Mouse (Mus musculus) heart, postnatal 0 days (tissue): Measurements from ENCODE around the gene Amdhd1. TPM values are rescaled to one million over a fixed set of nuclear protein-coding genes. Genes with fewer than 3 reads are reported as not detected.

Source experiments
- ATAC-seq: fragments of 200-750 bp; cut with Nextera tagmentation; 2 replicates; pipeline ENCODE4 v1.8.0; 2017; ENCODE audit warnings: low read depth, moderate number of reproducible peaks, moderate library complexity; ENCODE audit not compliant: insufficient read depth
- DNase-seq: peaks from one replicate; pipeline ENCODE4 v3.0.0-alpha.2; 2016; ENCODE audit warnings: low spot score
- H3K27ac ChIP-seq: fragments of 300-500 bp; sonication (generic); 2 replicates; pipeline ENCODE4 v1.5.1; 2014; ENCODE audit warnings: low read depth, mild to moderate bottlenecking
- H3K27me3 ChIP-seq: fragments of 300-500 bp; sonication (generic); 2 replicates; pipeline ENCODE4 v1.6.1; 2014; ENCODE audit warnings: low read length, mixed read lengths; ENCODE audit not compliant: control insufficient read depth, insufficient read depth
- H3K36me3 ChIP-seq: fragments of 300-500 bp; sonication (generic); replicated peaks from 2 replicates; pipeline ENCODE4 v1.6.1; 2014; ENCODE audit warnings: low read length, mixed read lengths; ENCODE audit not compliant: control insufficient read depth, insufficient read depth
- H3K4me1 ChIP-seq: fragments of 300-500 bp; sonication (generic); 2 replicates; pipeline ENCODE4 v1.6.1; 2014; ENCODE audit warnings: antibody characterized with exemption; ENCODE audit not compliant: control insufficient read depth, insufficient read depth
- H3K4me2 ChIP-seq: fragments of 300-500 bp; sonication (generic); 2 replicates; pipeline ENCODE4 v1.6.1; 2014; ENCODE audit warnings: low read depth, mild to moderate bottlenecking, low read length, moderate library complexity
- H3K4me3 ChIP-seq: fragments of 300-500 bp; sonication (generic); 2 replicates; pipeline ENCODE4 v1.5.1; 2014; ENCODE audit warnings: low read depth, low read length
- H3K9ac ChIP-seq: fragments of 300-500 bp; sonication (generic); replicated peaks from 2 replicates; pipeline ENCODE4 v1.6.1; 2014; ENCODE audit warnings: low read depth, low read length, mixed read lengths
- H3K9me3 ChIP-seq: fragments of 300-500 bp; sonication (generic); replicated peaks from 2 replicates; pipeline ENCODE4 v1.6.1; 2016; ENCODE audit warnings: low read length; ENCODE audit not compliant: control insufficient read depth
- CTCF ChIP-seq: IDR thresholded peaks from 2 replicates; pipeline ENCODE4 v1.5.1; 2016; ENCODE audit warnings: antibody characterized with exemption, control low read depth, low read depth
- EP300 ChIP-seq: IDR thresholded peaks from 2 replicates; pipeline ENCODE4 v1.6.1; 2016; ENCODE audit warnings: antibody characterized with exemption, low read depth
- WGBS: fragments of 180-500 bp; shearing (Covaris S2); extraction: QIAGEN DNeasy Blood & Tissue Kit; methylation state at CpG from one replicate; pipeline ENCODE4 v1.1.7; 2014; 5-methylcytosine and 5-hydroxymethylcytosine counted together
- polyA plus RNA-seq: library from polyadenylated mRNA; unstranded; fragments of >200 nt; fragmentation: Nextera tagmentation; extraction: Ambion mirVana; gene quantifications from 2 replicates; pipeline ENCODE4 v1.2.1, GENCODE M21; 2015
- total RNA-seq: library from RNA; depleted of rRNA; stranded (reverse); fragments of >200 nt; gene quantifications from 2 replicates; pipeline ENCODE4 v1.2.3, GENCODE M21; 2014; ENCODE audit warnings: low replicate concordance; rRNA removed

Gene Amdhd1
- total RNA-seq (not detected in 2 replicates), polyA plus RNA-seq (0.04 TPM in 1 of 2 replicates, not detected in the other)

DNA sequence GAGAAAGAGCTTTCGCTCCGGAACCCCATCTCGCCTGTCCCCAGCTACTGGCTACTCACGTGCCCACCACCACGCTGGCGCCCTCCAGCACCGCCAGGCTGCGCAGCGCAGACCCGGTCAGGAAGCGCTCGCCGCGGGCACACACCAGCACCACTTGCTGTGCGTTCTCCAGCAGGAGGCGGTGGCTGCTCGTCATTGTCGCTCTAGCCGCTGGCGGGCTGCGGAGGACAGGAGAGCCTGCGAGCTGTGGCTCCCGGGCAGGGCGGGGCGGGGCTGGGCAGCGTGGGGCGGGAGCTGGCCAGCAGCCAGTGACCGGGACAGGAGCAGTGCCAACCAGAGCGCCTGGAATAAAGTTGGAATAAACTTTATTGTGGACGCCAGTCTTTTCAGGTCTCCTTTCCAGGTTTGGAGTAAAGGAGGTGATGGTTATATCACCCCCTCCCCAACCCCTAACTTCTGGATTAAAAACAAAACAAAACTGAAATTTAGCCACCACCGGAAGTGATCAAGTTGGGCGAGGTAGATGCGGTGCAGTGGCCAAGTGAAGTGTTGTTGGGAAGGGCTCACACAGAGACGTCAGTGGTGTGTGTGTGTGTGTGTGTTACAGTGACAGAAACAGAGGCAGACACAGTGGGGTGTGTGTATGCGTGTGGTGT lies at the start of gene Amdhd1:
TSS of gene Amdhd1 (minus strand) at position 259 of the 656 bp plus-strand sequence.
- WGBS, result 2% methylated on average over 34 of the region's 35 CpGs
- peaks cover 16% of the 10 kb centered on the region; the same call in 1 of the 2 replicates for H3K27me3 ChIP-seq
- TF ChIP-seq EP300 (no peak), CTCF (peak; percentile 84)
- H3K4me1 ChIP-seq, result peaks cover 7% of the 10 kb centered on the region; the same call in 1 of the 2 replicates
- no peaks in the 10 kb centered on the region for H3K36me3 ChIP-seq
- ATAC-seq (peak; percentile 96), DNase-seq (peak; percentile 84)
- peak within 1 kb of the TSS; percentile 54 for H3K4me3 ChIP-seq
- H3K27ac ChIP-seq, result no peak within 1 kb of the TSS
- peak within 1 kb of the TSS; percentile 75 for H3K4me2 ChIP-seq
- H3K9me3 ChIP-seq, result no peaks in the 10 kb centered on the region
- peak within 1 kb of the TSS; percentile 38; the same call in 1 of the 2 replicates for H3K9ac ChIP-seq

DNA sequence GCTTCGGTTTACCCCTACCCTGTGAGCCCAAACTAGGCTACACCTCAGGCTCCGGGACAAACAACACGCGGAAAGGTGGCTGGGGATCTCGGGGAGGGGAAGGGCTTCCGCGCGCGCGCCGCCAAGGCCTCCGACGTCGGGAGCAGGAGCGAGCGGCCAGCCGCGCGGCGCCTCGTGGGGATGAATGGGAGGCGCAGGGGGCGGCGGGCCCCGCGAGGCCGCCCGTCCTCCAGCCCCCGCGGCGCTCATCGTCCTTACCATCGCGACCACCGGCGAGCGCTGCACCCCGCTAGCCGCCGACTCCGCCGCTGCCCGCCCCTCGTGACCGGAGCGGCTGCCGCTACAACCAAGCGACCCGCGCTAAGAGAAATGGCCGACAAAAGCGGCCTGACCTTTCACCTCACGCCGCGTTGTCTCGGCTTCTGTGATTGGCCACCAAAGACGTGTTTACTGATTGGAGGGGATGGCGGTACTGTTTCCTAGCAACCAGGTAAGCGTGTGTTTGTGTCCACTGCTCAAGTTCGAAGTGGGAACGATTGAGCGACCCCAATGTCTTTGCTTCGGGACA lies 49.5 kb upstream of the Amdhd1 start, which contains the start of gene Snrpf:
TSS of gene Snrpf (minus strand) at position 426 of the 568 bp plus-strand sequence.
- Histone ChIP-seq H3K4me2 (peak within 1 kb of the TSS; percentile 71), H3K27ac (peak within 1 kb of the TSS; percentile 70), H3K36me3 (peaks cover 15% of the 10 kb centered on the region), H3K27me3 (no peaks in the 10 kb centered on the region), H3K4me3 (peak within 1 kb of the TSS; percentile 83), H3K9me3 (no peaks in the 10 kb centered on the region), H3K4me1 (peaks cover 8% of the 10 kb centered on the region; the same call in 1 of the 2 replicates), H3K9ac (peak within 1 kb of the TSS; percentile 74)
- DNase-seq, result peak; percentile 88
- ATAC-seq, result peak; percentile 92
- TF ChIP-seq CTCF, result no peak
- TF ChIP-seq EP300, result no peak
- under 1% methylated on average over 62 of the region's 63 CpGs for WGBS

DNA sequence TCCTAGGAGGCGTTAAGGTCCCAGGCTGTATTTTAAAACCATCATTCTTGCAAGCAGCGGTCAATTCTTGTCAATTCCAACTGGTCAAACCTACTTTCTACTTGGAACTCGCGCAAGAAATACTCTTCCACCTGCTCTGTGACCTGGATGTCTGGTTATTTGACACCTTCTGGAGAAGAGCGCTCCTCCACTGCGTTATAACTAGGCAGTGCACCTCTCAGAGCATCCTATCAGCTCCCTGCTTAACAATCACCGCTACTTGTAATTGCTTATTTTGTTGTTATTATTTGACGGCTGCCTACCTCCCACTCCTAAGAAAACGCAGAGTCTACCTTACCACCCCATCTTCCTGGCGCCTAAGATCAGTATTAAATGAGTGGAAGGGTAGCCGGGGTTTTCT lies 49.0 kb upstream of the Amdhd1 start:
- no peaks in the 10 kb centered on the region for H3K27me3 ChIP-seq
- H3K27ac ChIP-seq, result peak overlapping the region; percentile 70
- no peaks in the 10 kb centered on the region for H3K9me3 ChIP-seq
- H3K4me3 ChIP-seq, result peak overlapping the region; percentile 83
- H3K9ac ChIP-seq, result peak overlapping the region; percentile 74
- 2% methylated on average over 11 of the region's 11 CpGs for WGBS
- H3K36me3 ChIP-seq, result peaks cover 18% of the 10 kb centered on the region
- TF ChIP-seq EP300, result no peak
- TF ChIP-seq CTCF, result no peak
- peak overlapping the region; percentile 71 for H3K4me2 ChIP-seq
- DNase-seq (no peak), ATAC-seq (no peak; the same call in 1 of the 2 replicates)
- peaks cover 8% of the 10 kb centered on the region; the same call in 1 of the 2 replicates for H3K4me1 ChIP-seq

DNA sequence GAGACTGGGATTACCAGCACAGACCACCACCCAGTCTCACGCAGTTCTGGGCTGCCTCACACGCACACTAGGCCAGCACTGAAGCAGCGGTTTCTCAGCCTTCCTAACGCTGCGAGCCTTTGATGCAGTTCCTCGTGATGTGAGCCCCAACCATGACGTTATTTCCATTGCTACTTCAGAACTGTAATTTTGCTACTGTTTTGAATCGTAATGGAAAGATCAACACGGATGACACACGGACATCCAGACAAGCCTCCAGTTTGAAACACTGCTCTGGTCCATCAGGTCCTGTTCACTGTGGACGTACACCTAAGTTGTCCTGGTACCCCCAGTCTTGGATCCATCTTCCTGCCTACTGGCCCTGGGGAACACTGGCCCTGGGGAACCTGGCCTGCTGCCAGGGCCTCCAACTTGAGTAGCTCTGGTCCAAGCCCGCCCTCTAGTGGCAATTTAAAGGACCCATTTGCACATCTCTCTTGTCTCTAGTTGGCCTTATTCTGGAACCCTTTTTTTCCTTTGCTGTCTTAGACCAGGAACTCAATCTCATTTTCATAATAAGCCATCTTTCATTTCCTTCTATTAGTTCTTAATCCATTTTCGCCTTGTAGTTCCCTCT lies 37.5 kb upstream of the Amdhd1 start:
- Histone ChIP-seq H3K9ac (no peak overlapping the region), H3K9me3 (no peaks in the 10 kb centered on the region), H3K27me3 (no peaks in the 10 kb centered on the region), H3K27ac (no peak overlapping the region), H3K4me1 (no peaks in the 10 kb centered on the region), H3K4me2 (no peak overlapping the region), H3K4me3 (no peak overlapping the region), H3K36me3 (peaks cover 2% of the 10 kb centered on the region)
- TF ChIP-seq EP300 (no peak), CTCF (peak; percentile 83)
- ATAC-seq, result peak; percentile 27; the same call in 1 of the 2 replicates
- WGBS, result 56% methylated on average over 13 of the region's 13 CpGs
- peak; percentile 74 for DNase-seq

DNA sequence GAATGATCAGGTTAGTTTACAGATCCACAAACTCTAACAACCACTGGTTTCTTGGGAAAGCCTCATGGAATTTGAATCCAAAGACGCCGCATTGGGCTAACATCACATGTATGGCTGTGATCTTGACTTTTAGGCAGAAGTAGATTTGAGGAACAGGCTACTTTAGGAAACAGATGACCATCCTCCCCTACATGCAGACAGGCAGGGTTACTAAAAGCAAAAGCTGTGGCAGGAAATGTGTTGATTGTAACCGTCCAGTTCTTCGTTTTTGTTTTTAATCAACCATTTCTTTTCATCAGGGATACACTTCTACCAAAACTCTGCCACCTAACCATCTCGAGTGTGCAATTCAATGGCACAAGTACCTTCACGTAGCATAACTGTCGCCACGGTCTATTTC lies 36.1 kb upstream of the Amdhd1 start:
- no peak overlapping the region for H3K4me3 ChIP-seq
- no peak for TF ChIP-seq CTCF
- no peak for TF ChIP-seq EP300
- H3K9me3 ChIP-seq, result no peaks in the 10 kb centered on the region
- H3K36me3 ChIP-seq, result no peaks in the 10 kb centered on the region
- H3K27ac ChIP-seq, result no peak overlapping the region
- H3K4me1 ChIP-seq, result no peaks in the 10 kb centered on the region
- DNase-seq (no peak), ATAC-seq (no peak)
- no peak overlapping the region for H3K9ac ChIP-seq
- no peak overlapping the region for H3K4me2 ChIP-seq
- WGBS, result 76% methylated on average over 8 of the region's 8 CpGs
- no peaks in the 10 kb centered on the region for H3K27me3 ChIP-seq
